Mouse (Mus musculus) hindbrain, embryonic 10.5 days (tissue): ENCODE data around the gene Acad9. TPM values are rescaled to one million over a fixed set of nuclear protein-coding genes. Genes with fewer than 3 reads are reported as not detected.

Source experiments
- DNase-seq: peaks from one replicate; pipeline ENCODE4 v3.0.0-alpha.2; 2017; ENCODE audit warnings: low spot score
- H3K27ac ChIP-seq: fragments of 300-500 bp; sonication (generic); 2 replicates; pipeline ENCODE4 v1.5.1; 2016; ENCODE audit warnings: mild to moderate bottlenecking, moderate library complexity
- H3K27me3 ChIP-seq: fragments of 300-500 bp; sonication (generic); 2 replicates; pipeline ENCODE4 v1.6.1; 2016; ENCODE audit warnings: mild to moderate bottlenecking; ENCODE audit not compliant: poor library complexity, insufficient read depth, severe bottlenecking
- H3K36me3 ChIP-seq: fragments of 300-500 bp; sonication (generic); 2 replicates; pipeline ENCODE4 v1.6.1; 2016; ENCODE audit warnings: mild to moderate bottlenecking, moderate library complexity
- H3K4me1 ChIP-seq: fragments of 300-500 bp; sonication (generic); replicated peaks from 2 replicates; pipeline ENCODE4 v1.6.1; 2016; ENCODE audit warnings: mild to moderate bottlenecking
- H3K4me3 ChIP-seq: fragments of 300-500 bp; sonication (generic); 2 replicates; pipeline ENCODE4 v1.5.1; 2016; ENCODE audit warnings: mild to moderate bottlenecking, moderate library complexity
- H3K9me3 ChIP-seq: fragments of 300-500 bp; sonication (generic); 2 replicates; pipeline ENCODE4 v1.6.1; 2016; ENCODE audit warnings: mild to moderate bottlenecking, moderate library complexity
- WGBS: fragments of 180-500 bp; shearing (Covaris S2); methylation state at CpG from one replicate; pipeline ENCODE4 v1.1.7; 2016; 5-methylcytosine and 5-hydroxymethylcytosine counted together
- polyA plus RNA-seq: library from polyadenylated mRNA; unstranded; fragments of >200 nt; fragmentation: Nextera tagmentation; extraction: Ambion mirVana; gene quantifications from 2 replicates; pipeline ENCODE4 v1.2.1, GENCODE M21; 2016

The Acad9 gene
- polyA plus RNA-seq, 1 experiment from 2014 or later, result 84.5 TPM

- peaks cover 18% of the 10 kb centered on the region for H3K4me1 ChIP-seq
- H3K36me3 ChIP-seq, result peaks cover 43% of the 10 kb centered on the region
- 92% methylated on average over 4 of the region's 4 CpGs for WGBS
- H3K4me3 ChIP-seq, result no peak overlapping the region
- H3K27me3 ChIP-seq, result no peaks in the 10 kb centered on the region
- no peak for DNase-seq
- no peak overlapping the region for H3K27ac ChIP-seq
- H3K9me3 ChIP-seq, result no peaks in the 10 kb centered on the region
Observed at GRCm38 (mm10) chr3:36070436-36070835, 4.7 kb downstream of the Acad9 start.

DNA sequence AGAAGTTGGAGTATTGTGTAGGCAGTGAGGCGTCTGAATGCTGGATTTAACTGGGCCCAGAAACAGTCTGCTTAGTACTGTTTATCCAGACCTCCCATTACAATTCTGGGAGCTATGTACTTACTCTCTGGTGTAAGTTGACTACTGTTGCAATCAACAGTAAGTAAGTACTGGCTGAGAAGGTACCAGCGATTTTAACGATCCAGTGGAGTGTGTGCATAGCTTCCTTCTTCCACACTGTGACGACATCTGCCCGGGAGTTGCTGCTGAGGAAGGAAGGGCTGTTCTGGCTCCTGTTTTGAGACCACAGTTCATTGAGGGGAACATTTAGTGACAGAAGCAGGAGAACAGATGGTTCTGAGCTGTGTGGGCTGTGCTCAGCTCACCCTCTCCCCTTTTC, 5.3 kb downstream of the Acad9 start:
- Histone ChIP-seq H3K27me3 (no peaks in the 10 kb centered on the region), H3K27ac (no peak overlapping the region), H3K4me1 (peaks cover 17% of the 10 kb centered on the region), H3K36me3 (peaks cover 49% of the 10 kb centered on the region), H3K9me3 (no peaks in the 10 kb centered on the region), H3K4me3 (no peak overlapping the region)
- WGBS, result 96% methylated on average over 5 of the region's 5 CpGs
- DNase-seq, result no peak

GRCm38 (mm10) chr3:36074231-36074630, 8.5 kb downstream of the Acad9 start:
- peaks cover 81% of the 10 kb centered on the region for H3K36me3 ChIP-seq
- WGBS, result 96% methylated on average over 6 of the region's 6 CpGs

DNA sequence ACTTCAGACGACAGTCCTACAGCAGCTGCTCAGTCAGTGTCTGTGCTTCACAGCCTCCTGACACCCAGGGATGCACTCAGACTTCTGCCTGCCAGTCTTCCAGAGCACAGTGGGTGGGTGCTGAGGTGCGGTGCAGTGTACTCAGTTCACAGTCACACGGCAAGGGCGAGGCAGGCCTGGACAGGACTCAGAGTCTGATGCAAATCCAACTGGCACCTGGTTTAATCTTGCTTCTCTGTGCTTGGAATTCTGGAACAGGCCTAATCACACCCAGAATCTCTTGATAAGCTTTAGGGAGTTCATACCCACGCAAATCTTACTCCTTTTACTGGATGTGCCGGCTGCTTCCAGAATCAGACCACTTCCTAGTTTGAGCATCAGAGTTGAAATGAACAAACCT, 9.7 kb downstream of the Acad9 start:
- DNase-seq, result no peak
- no peaks in the 10 kb centered on the region for H3K4me1 ChIP-seq
- H3K27me3 ChIP-seq, result no peaks in the 10 kb centered on the region
- WGBS, result 96% methylated on average over 6 of the region's 6 CpGs
- H3K27ac ChIP-seq, result no peak overlapping the region
- H3K9me3 ChIP-seq, result no peaks in the 10 kb centered on the region
- H3K36me3 ChIP-seq, result peaks cover 84% of the 10 kb centered on the region
- H3K4me3 ChIP-seq, result no peak overlapping the region

More at GRCm38 (mm10) chr3:36074231-36074630, 8.5 kb downstream of the Acad9 start:
- Histone ChIP-seq H3K4me3 (no peak overlapping the region), H3K9me3 (no peaks in the 10 kb centered on the region), H3K4me1 (no peaks in the 10 kb centered on the region), H3K27ac (no peak overlapping the region), H3K27me3 (no peaks in the 10 kb centered on the region)
- no peak for DNase-seq

DNA sequence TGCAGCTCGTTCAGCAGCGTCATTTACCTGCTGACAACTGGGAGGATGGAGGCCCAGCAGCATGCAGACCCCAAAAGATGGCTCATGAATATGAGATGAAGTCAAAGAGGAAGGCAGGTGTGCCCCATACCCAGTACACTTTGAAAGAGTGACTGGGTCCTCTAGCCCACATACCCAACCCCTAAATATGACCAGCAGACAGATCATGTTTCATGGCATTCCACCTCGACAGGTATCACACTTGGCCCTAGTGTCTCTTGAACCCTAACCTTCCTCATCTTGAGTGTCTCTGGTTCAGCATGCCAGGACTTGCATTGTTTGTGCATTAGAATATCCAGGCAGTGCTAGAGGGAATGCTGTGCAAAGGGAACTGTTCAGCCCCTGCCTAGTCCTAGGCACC, 11.6 kb downstream of the Acad9 start:
- 89% methylated on average over 3 of the region's 3 CpGs for WGBS
- no peak for DNase-seq
- H3K36me3 ChIP-seq, result peaks cover 93% of the 10 kb centered on the region
- no peak overlapping the region for H3K27ac ChIP-seq
- H3K4me3 ChIP-seq, result no peak overlapping the region
- no peaks in the 10 kb centered on the region for H3K4me1 ChIP-seq
- no peaks in the 10 kb centered on the region for H3K27me3 ChIP-seq
- no peaks in the 10 kb centered on the region for H3K9me3 ChIP-seq

GRCm38 (mm10) chr3:36079886-36080285, 14.1 kb downstream of the Acad9 start:
- DNase-seq, result no peak
- Histone ChIP-seq H3K4me1 (no peaks in the 10 kb centered on the region), H3K9me3 (no peaks in the 10 kb centered on the region), H3K4me3 (no peak overlapping the region), H3K27ac (no peak overlapping the region), H3K27me3 (no peaks in the 10 kb centered on the region), H3K36me3 (peaks cover 97% of the 10 kb centered on the region)
- WGBS, result 92% methylated on average over 5 of the region's 5 CpGs

- no peaks in the 10 kb centered on the region for H3K27me3 ChIP-seq
- H3K27ac ChIP-seq, result no peak overlapping the region
- H3K9me3 ChIP-seq, result no peaks in the 10 kb centered on the region
- DNase-seq, result no peak
- peaks cover 97% of the 10 kb centered on the region for H3K36me3 ChIP-seq
- 93% methylated on average over 5 of the region's 5 CpGs for WGBS
- no peaks in the 10 kb centered on the region for H3K4me1 ChIP-seq
- no peak overlapping the region for H3K4me3 ChIP-seq
Observed at GRCm38 (mm10) chr3:36080741-36081140, 15.0 kb downstream of the Acad9 start.

DNA sequence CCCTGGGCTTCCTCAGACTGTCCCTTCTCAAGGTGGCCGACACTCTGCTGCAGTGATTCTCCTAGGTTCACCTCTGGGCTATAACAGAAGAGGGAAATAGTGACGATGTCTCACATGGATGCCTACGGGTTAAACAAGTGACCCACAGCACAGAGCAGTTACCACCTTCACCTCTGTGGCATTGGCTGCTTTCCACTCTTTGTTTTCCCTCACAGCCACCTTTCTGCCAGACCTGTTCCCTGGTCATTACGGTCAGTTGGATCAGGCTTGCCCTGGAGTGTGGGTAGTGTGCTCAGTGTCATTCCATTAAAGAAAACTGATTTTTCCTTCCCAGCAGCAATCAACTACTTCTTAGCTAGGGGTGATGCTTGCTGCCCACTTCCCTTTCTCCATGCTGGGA, 17.1 kb downstream of the Acad9 start:
- no peaks in the 10 kb centered on the region for H3K9me3 ChIP-seq
- H3K36me3 ChIP-seq, result peaks cover 97% of the 10 kb centered on the region
- 92% methylated on average over 4 of the region's 4 CpGs for WGBS
- no peaks in the 10 kb centered on the region for H3K27me3 ChIP-seq
- DNase-seq, result no peak
- H3K4me1 ChIP-seq, result no peaks in the 10 kb centered on the region
- H3K27ac ChIP-seq, result no peak overlapping the region
- no peak overlapping the region for H3K4me3 ChIP-seq

- Histone ChIP-seq H3K27me3 (no peaks in the 10 kb centered on the region), H3K27ac (no peak overlapping the region), H3K9me3 (no peaks in the 10 kb centered on the region), H3K4me3 (no peak overlapping the region), H3K36me3 (peaks cover 97% of the 10 kb centered on the region), H3K4me1 (no peaks in the 10 kb centered on the region)
- no peak for DNase-seq
- WGBS, result 93% methylated on average over 7 of the region's 7 CpGs
Observed at GRCm38 (mm10) chr3:36083381-36083780, 17.6 kb downstream of the Acad9 start.

DNA sequence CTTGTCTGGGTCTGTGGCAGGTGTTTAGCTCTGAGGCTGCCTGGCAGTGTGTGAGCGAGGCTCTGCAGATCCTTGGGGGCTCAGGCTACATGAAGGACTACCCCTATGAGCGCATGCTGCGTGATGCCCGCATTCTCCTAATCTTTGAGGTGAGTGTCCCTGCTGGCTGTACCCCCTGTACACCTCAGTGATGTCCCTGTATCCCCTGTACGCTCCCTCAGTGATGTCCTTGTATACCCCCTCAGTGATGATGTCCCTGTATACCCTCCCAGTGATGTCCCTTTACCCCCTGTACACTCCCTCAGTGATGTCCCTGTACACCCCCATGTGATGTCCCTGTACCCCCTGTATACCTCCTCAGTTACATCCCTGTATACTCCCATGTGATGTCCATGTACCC, 19.6 kb downstream of the Acad9 start:
- Histone ChIP-seq H3K9me3 (no peaks in the 10 kb centered on the region), H3K4me1 (no peaks in the 10 kb centered on the region), H3K27ac (no peak overlapping the region), H3K27me3 (no peaks in the 10 kb centered on the region), H3K4me3 (no peak overlapping the region), H3K36me3 (peaks cover 97% of the 10 kb centered on the region)
- 98% methylated on average over 5 of the region's 5 CpGs for WGBS
- DNase-seq, result no peak

GRCm38 (mm10) chr3:36087591-36087990, 21.8 kb downstream of the Acad9 start:
- 91% methylated on average over 9 of the region's 9 CpGs for WGBS
- no peak for DNase-seq
- H3K9me3 ChIP-seq, result no peaks in the 10 kb centered on the region
- H3K4me1 ChIP-seq, result no peaks in the 10 kb centered on the region
- H3K36me3 ChIP-seq, result peaks cover 92% of the 10 kb centered on the region
- H3K4me3 ChIP-seq, result no peak overlapping the region
- H3K27me3 ChIP-seq, result no peaks in the 10 kb centered on the region
- no peak overlapping the region for H3K27ac ChIP-seq

GRCm38 (mm10) chr3:36095371-36095770, 29.6 kb downstream of the Acad9 start:
- H3K4me3 ChIP-seq, result no peak overlapping the region
- H3K27me3 ChIP-seq, result no peaks in the 10 kb centered on the region
- peaks cover 26% of the 10 kb centered on the region for H3K36me3 ChIP-seq
- no peaks in the 10 kb centered on the region for H3K4me1 ChIP-seq
- WGBS, result 85% methylated on average over 2 of the region's 2 CpGs
- no peaks in the 10 kb centered on the region for H3K9me3 ChIP-seq
- DNase-seq, result no peak
- no peak overlapping the region for H3K27ac ChIP-seq

- H3K9me3 ChIP-seq, result no peaks in the 10 kb centered on the region
- no peaks in the 10 kb centered on the region for H3K36me3 ChIP-seq
- WGBS, result 77% methylated on average over 4 of the region's 4 CpGs
- no peaks in the 10 kb centered on the region for H3K27me3 ChIP-seq
- no peak overlapping the region for H3K27ac ChIP-seq
- no peak for DNase-seq
- H3K4me1 ChIP-seq, result no peaks in the 10 kb centered on the region
- H3K4me3 ChIP-seq, result no peak overlapping the region
Observed at GRCm38 (mm10) chr3:36116076-36116475, 50.3 kb downstream of the Acad9 start.
